Mouse (Mus musculus) heart, embryonic 16.5 days (tissue): ENCODE measurements around the gene Oxct2a. TPM values are rescaled to one million over a fixed set of nuclear protein-coding genes. Genes with fewer than 3 reads are reported as not detected.
"Not testable (repeated sequence)": the region's sequence is repeated elsewhere in the genome, so short reads cannot be mapped to it uniquely, and the experiment has no call there.

Experiments used
- ATAC-seq: fragments of 200-750 bp; cut with Nextera tagmentation; replicated peaks from 2 replicates; pipeline ENCODE4 v1.8.0; 2017; ENCODE audit warnings: moderate number of reproducible peaks; ENCODE audit not compliant: insufficient read depth, low FRiP score; ENCODE audit errors: extremely low read depth
- H3K27ac ChIP-seq: fragments of 300-500 bp; sonication (generic); 2 replicates; pipeline ENCODE4 v1.5.1; 2014; ENCODE audit warnings: mild to moderate bottlenecking, low read length, control low read depth, moderate library complexity
- H3K27me3 ChIP-seq: fragments of 300-500 bp; sonication (generic); 2 replicates; pipeline ENCODE4 v1.6.1; 2014; ENCODE audit warnings: low read length, mixed read lengths; ENCODE audit not compliant: control insufficient read depth, insufficient read depth
- H3K36me3 ChIP-seq: fragments of 300-500 bp; sonication (generic); 2 replicates; pipeline ENCODE4 v1.6.1; 2014; ENCODE audit not compliant: control insufficient read depth, insufficient read depth
- H3K4me1 ChIP-seq: fragments of 300-500 bp; sonication (generic); 2 replicates; pipeline ENCODE4 v1.6.1; 2014; ENCODE audit warnings: low read length, mixed read lengths; ENCODE audit not compliant: control insufficient read depth, insufficient read depth
- H3K4me2 ChIP-seq: fragments of 300-500 bp; sonication (generic); 2 replicates; pipeline ENCODE4 v1.6.1; 2014; ENCODE audit warnings: low read depth, mild to moderate bottlenecking, control low read depth, low read length
- H3K4me3 ChIP-seq: fragments of 300-500 bp; sonication (generic); 2 replicates; pipeline ENCODE4 v1.5.1; 2014; ENCODE audit warnings: mild to moderate bottlenecking, control low read depth, low read length
- H3K9ac ChIP-seq: fragments of 300-500 bp; sonication (generic); 2 replicates; pipeline ENCODE4 v1.6.1; 2014; ENCODE audit warnings: low read length, control low read depth
- H3K9me3 ChIP-seq: fragments of 300-500 bp; sonication (generic); replicated peaks from 2 replicates; pipeline ENCODE4 v1.6.1; 2016; ENCODE audit warnings: low read length; ENCODE audit not compliant: control insufficient read depth
- WGBS: fragments of 180-500 bp; shearing (Covaris S2); extraction: QIAGEN DNeasy Blood & Tissue Kit; methylation state at CpG from one replicate; pipeline ENCODE4 v1.1.7; 2014; 5-methylcytosine and 5-hydroxymethylcytosine counted together
- polyA plus RNA-seq: library from polyadenylated mRNA; unstranded; fragments of >200 nt; fragmentation: Nextera tagmentation; extraction: Ambion mirVana; gene quantifications from 2 replicates; pipeline ENCODE4 v1.2.1, GENCODE M21; 2015

Gene Oxct2a
- polyA plus RNA-seq, 1 experiment from 2014 or later = not detected

DNA sequence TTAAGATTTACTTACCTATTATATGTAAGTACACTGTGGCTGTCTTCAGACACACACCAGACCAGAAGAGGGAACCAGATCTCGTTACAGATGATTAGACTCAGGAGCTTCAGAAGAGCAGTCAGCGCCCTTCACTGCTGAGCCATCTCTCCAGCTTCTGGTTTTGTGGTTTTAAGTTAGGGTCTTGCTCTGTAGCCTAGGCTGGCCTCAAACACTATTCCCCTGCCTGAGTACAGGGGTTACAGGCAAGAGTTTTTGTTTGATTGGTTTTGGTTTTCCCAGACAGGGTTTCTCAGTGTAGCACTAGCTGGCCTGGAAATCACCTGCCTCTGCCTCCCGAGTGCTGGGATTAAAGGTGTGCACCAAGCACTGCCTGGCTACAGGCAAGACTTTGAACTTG is 31.0 kb downstream of the Oxct2a start:
- no peaks in the 10 kb centered on the region for H3K9me3 ChIP-seq
- ATAC-seq = no peak
- H3K4me1 ChIP-seq = peaks cover 7% of the 10 kb centered on the region
- H3K27ac ChIP-seq = no peak overlapping the region
- WGBS = 74% methylated on average over 3 of the region's 3 CpGs
- no peaks in the 10 kb centered on the region for H3K27me3 ChIP-seq
- H3K9ac ChIP-seq = no peak overlapping the region
- no peak overlapping the region for H3K4me3 ChIP-seq
- no peak overlapping the region for H3K4me2 ChIP-seq
- peaks cover 87% of the 10 kb centered on the region for H3K36me3 ChIP-seq

DNA sequence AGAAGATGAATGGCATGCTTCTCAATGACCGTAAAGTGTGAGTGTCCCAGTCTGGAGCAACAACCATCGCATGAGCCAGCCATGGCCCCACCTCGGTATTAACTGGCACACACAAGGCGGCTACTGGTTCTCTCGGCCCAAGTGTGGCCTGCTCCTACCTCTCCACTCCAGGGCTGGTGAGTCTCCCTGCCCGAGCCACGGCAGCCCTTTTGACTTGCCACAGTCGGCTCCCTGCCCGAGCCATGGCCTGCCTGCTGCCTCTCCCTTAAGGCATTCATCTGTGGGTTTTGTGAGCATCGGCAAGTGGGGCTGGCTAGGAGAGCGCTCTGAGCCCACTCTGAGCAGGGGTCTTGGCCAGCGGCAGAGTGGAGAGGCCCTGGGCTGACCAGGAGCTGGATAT is 34.4 kb downstream of the Oxct2a start:
- H3K4me3 ChIP-seq = no peak overlapping the region
- no peak overlapping the region for H3K27ac ChIP-seq
- no peaks in the 10 kb centered on the region for H3K9me3 ChIP-seq
- no peak overlapping the region for H3K4me2 ChIP-seq
- no peak overlapping the region for H3K9ac ChIP-seq
- ATAC-seq = no peak
- WGBS = 77% methylated on average over 12 of the region's 12 CpGs
- H3K27me3 ChIP-seq = no peaks in the 10 kb centered on the region
- H3K36me3 ChIP-seq = peaks cover 63% of the 10 kb centered on the region
- peaks cover 32% of the 10 kb centered on the region for H3K4me1 ChIP-seq

DNA sequence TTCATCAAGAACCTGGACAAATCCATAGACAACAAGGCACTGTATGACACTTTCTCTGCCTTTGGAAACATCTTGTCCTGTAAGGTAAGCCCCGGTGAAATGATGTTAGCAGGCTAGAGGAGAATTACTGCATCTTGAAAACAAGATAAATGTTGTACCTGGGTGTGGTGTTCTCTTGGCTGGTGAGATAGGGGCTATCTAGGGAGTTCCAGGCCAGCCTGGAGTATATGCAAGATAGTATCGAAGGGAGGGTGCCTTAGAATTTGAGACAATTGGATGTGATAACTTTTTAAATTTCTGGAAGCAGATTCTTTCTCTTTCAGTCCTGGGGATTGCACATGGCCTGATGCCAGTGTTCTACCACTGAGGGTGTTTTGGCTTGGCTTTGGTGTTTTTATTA is 36.6 kb downstream of the Oxct2a start:
- no peak overlapping the region for H3K27ac ChIP-seq
- peak overlapping the region; percentile 65; the same call in 1 of the 2 replicates for H3K4me2 ChIP-seq
- H3K4me3 ChIP-seq = no peak overlapping the region
- peaks cover 44% of the 10 kb centered on the region for H3K36me3 ChIP-seq
- H3K9me3 ChIP-seq = no peaks in the 10 kb centered on the region
- peaks cover 29% of the 10 kb centered on the region for H3K4me1 ChIP-seq
- no peak for ATAC-seq
- 72% methylated on average over 2 of the region's 2 CpGs for WGBS
- H3K27me3 ChIP-seq = no peaks in the 10 kb centered on the region
- no peak overlapping the region for H3K9ac ChIP-seq

DNA sequence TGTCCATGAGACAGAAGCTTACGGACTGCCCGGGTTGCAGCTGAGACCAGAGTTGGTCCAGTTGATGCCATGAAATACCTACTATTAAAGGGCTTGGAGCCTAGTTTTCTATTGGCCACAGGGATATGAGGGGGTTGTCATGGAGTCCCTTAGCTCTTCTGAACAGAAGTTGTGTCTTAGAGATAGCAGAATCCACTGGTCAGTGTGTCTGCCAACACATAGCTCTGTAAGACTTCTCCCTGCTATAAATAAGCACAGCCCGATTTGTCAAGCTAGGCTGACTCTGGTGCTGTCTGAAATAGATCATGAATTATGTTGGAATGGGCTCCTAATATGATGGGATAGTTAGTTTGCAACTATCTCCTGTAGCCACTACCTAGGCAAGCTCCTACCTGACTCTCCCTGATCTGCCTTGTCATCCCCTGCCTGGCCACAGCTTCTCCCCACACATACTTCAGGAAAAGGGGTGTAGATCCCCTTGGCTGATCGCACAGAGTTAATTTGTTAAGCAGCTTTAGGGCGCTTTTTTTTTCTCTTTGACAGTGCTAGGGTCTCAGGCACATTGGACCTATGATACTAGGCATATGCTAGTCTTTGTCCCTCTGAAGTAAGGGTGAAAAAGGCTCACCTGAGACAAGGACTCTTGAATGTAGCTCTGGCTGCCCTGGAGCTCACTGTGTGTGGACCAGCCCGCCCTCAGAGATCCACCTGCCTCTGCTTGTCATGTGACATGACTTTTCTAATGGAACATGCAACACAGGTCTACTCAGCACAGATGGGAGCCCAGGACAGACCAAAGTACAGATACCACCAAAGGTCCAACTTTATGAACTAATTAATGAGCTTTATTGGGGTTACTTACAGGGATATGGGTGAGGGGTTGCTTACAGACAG is 38.5 kb downstream of the Oxct2a start:
- ATAC-seq = peak; percentile 26
- Histone ChIP-seq H3K27me3 (no peaks in the 10 kb centered on the region), H3K9ac (peak overlapping the region; percentile 72), H3K27ac (peak overlapping the region; percentile 90), H3K4me2 (peak overlapping the region; percentile 65), H3K36me3 (peaks cover 29% of the 10 kb centered on the region), H3K4me3 (peak overlapping the region; percentile 62), H3K9me3 (no peaks in the 10 kb centered on the region), H3K4me1 (peaks cover 29% of the 10 kb centered on the region)
- 50% methylated on average over 6 of the region's 6 CpGs for WGBS

DNA sequence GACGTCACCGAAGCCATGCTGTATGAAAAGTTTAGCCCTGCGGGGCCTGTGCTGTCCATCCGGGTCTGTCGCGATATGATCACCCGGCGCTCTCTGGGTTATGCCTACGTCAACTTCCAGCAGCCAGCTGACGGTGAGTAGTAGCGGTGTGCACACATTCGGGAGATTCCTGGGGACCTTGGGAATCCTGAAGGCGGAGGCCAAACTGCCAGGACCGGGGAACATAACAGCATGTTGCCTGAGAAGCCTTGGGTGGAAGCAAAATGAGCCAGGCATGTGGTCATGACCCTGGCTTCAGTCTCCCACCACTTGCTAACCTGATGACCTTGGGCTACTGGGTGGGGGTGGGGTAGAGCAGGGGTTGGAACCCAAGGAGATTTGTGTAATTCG is 39.8 kb downstream of the Oxct2a start:
- WGBS = under 1% methylated on average over 12 of the region's 15 CpGs
- H3K36me3 ChIP-seq = peaks cover 16% of the 10 kb centered on the region
- H3K4me2 ChIP-seq = peak overlapping the region; percentile 65
- ATAC-seq, H3K27me3 ChIP-seq, H3K9me3 ChIP-seq: not testable (repeated sequence)
- peak overlapping the region; percentile 72 for H3K9ac ChIP-seq
- peaks cover 29% of the 10 kb centered on the region for H3K4me1 ChIP-seq
- H3K27ac ChIP-seq = peak overlapping the region; percentile 90
- peak overlapping the region; percentile 62 for H3K4me3 ChIP-seq

DNA sequence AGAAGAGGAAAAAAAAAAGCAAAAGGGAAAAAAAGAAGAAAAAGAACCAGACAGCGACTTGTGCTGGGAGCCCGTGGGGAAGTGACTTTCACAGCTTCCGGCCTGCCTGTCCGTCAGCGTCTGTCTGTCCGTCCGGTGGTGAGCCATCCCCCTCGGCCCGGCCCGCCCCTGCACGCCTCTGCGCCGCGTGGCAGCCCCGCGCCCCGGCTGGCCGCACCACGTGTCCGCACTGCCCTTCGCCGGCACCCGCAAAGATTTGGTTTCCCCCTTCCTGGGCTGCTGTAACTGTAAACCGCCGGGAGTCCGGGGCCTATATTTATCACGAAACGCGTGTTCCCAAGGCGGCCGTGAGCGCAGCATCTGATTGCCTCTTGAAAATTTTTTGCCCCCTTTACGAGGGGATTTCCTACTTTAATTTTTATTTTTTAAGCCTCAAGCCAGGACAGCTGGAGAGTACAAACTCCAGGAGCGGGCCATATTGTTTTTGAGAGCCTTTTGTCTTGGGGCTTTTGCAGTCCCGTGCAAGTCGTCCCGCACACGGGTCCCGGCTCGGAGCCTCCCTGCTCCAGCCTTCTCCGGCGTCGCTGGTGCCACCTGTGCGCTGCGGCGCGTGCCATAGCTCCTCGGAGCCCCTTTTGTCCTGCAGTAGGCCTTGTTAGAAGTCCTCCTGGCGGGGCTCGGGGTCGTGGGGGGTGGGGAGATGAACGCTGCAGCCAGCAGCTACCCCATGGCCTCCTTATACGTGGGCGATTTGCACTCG is 40.3 kb downstream of the Oxct2a start:
- peaks cover 29% of the 10 kb centered on the region for H3K4me1 ChIP-seq
- H3K27ac ChIP-seq = peak overlapping the region; percentile 90
- not testable (repeated sequence) for H3K9me3 ChIP-seq, H3K27me3 ChIP-seq
- 0 out of 2 replicates have a peak, but pooled peaks have one; percentile 12 for ATAC-seq
- H3K9ac ChIP-seq = peak overlapping the region; percentile 72
- peak overlapping the region; percentile 65 for H3K4me2 ChIP-seq
- H3K4me3 ChIP-seq = peak overlapping the region; percentile 62
- under 1% methylated on average over 44 of the region's 55 CpGs for WGBS
- H3K36me3 ChIP-seq = peaks cover 11% of the 10 kb centered on the region

DNA sequence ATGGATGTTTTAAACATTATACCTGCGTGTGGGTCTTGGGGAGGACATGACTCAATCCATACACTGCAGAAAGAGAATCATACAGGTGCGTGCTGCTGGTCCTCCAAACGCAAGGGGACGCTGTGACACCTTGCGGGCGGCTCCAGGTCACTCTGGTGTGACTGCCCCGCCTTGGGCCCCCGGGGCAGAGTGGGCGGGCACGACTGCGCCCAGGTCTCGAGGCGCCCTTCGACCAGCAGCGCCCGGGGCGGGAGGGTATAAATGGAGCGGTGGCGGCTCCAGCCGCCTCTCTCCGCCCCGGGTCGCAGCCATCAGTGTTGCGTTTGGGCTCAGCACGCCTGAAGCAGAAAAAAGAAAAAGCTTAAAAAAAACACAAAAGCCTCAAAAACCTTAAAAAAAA is 40.9 kb downstream of the Oxct2a start:
- Histone ChIP-seq H3K4me1 (peaks cover 29% of the 10 kb centered on the region), H3K9me3 (no peaks in the 10 kb centered on the region), H3K27me3 (no peaks in the 10 kb centered on the region), H3K27ac (peak overlapping the region; percentile 90), H3K4me2 (peak overlapping the region; percentile 65), H3K4me3 (peak overlapping the region; percentile 62), H3K9ac (peak overlapping the region; percentile 72), H3K36me3 (peaks cover 8% of the 10 kb centered on the region)
- ATAC-seq = peak; percentile 92
- under 1% methylated on average over 25 of the region's 25 CpGs for WGBS

DNA sequence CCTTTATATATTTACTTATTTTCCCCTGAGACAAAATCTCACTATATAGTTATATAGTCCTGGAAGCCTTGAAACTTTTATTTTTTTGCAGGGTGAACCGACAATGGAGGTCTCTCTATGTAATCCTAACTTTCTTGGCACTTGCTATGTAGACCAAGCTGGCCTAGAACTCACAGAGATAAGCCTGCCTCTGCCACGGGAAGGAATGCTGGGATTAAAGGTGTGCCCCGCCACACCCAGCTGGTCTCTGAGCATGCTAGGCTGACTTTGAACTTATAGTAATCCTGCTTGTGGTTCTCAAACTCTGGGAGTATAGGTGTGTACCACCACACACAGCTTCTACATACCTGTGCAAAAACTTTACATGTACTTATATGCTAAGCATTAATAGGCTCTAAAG is 43.3 kb downstream of the Oxct2a start:
- H3K27me3 ChIP-seq = no peaks in the 10 kb centered on the region
- no peaks in the 10 kb centered on the region for H3K36me3 ChIP-seq
- WGBS = 54% methylated on average over 3 of the region's 3 CpGs
- H3K4me2 ChIP-seq = no peak overlapping the region
- H3K4me1 ChIP-seq = peaks cover 7% of the 10 kb centered on the region
- no peak overlapping the region for H3K9ac ChIP-seq
- H3K27ac ChIP-seq = no peak overlapping the region
- ATAC-seq = no peak
- H3K9me3 ChIP-seq = no peaks in the 10 kb centered on the region
- H3K4me3 ChIP-seq = no peak overlapping the region
